Mouse (Mus musculus) embryonic facial prominence, embryonic 11.5 days (tissue): Measurements from ENCODE around the gene Hoxc11. TPM values are rescaled to one million over a fixed set of nuclear protein-coding genes. Genes with fewer than 3 reads are reported as not detected.

ENCODE experiments used
- ATAC-seq: fragments of 200-750 bp; cut with Nextera tagmentation; replicated peaks from 2 replicates; pipeline ENCODE4 v1.8.0; 2017; ENCODE audit warnings: low read depth; ENCODE audit not compliant: insufficient number of reproducible peaks, low FRiP score, low TSS enrichment
- DNase-seq: peaks from one replicate; pipeline ENCODE4 v3.0.0-alpha.2; 2015; ENCODE audit warnings: low spot score
- H3K27ac ChIP-seq: fragments of 300-500 bp; sonication (generic); replicated peaks from 2 replicates; pipeline ENCODE4 v1.5.1; 2014; ENCODE audit warnings: mild to moderate bottlenecking, low read depth, low read length, control low read depth
- H3K27me3 ChIP-seq: fragments of 300-500 bp; sonication (generic); 2 replicates; pipeline ENCODE4 v1.6.1; 2014; ENCODE audit warnings: mild to moderate bottlenecking, low read length, moderate library complexity, mixed read lengths; ENCODE audit not compliant: control insufficient read depth, insufficient read depth
- H3K36me3 ChIP-seq: fragments of 300-500 bp; sonication (generic); replicated peaks from 2 replicates; pipeline ENCODE4 v1.6.1; 2014; ENCODE audit warnings: low read depth, mild to moderate bottlenecking, low read length, moderate library complexity, mixed read lengths; ENCODE audit not compliant: control insufficient read depth, insufficient read depth
- H3K4me1 ChIP-seq: fragments of 300-500 bp; sonication (generic); 2 replicates; pipeline ENCODE4 v1.6.1; 2014; ENCODE audit warnings: low read length, mixed read lengths; ENCODE audit not compliant: control insufficient read depth, insufficient read depth
- H3K4me2 ChIP-seq: fragments of 300-500 bp; sonication (generic); 2 replicates; pipeline ENCODE4 v1.6.1; 2014; ENCODE audit warnings: low read depth, mild to moderate bottlenecking, control low read depth, low read length, moderate library complexity
- H3K4me3 ChIP-seq: fragments of 300-500 bp; sonication (generic); 2 replicates; pipeline ENCODE4 v1.5.1; 2014; ENCODE audit warnings: low read depth, low read length, control low read depth
- H3K9ac ChIP-seq: fragments of 300-500 bp; sonication (generic); replicated peaks from 2 replicates; pipeline ENCODE4 v1.6.1; 2014; ENCODE audit warnings: mild to moderate bottlenecking, control low read depth, low read length
- H3K9me3 ChIP-seq: fragments of 300-500 bp; sonication (generic); replicated peaks from 2 replicates; pipeline ENCODE4 v1.6.1; 2016; ENCODE audit warnings: mild to moderate bottlenecking, low read length, inconsistent platforms, mixed read lengths; ENCODE audit not compliant: control insufficient read depth
- WGBS: fragments of 180-500 bp; shearing (Covaris S2); extraction: QIAGEN DNeasy Blood & Tissue Kit; methylation state at CpG from one replicate; pipeline ENCODE4 v1.1.7; 2014; 5-methylcytosine and 5-hydroxymethylcytosine counted together
- polyA plus RNA-seq: library from polyadenylated mRNA; unstranded; fragments of >200 nt; fragmentation: Nextera tagmentation; extraction: Ambion mirVana; gene quantifications from 2 replicates; pipeline ENCODE4 v1.2.1, GENCODE M21; 2014

Gene Hoxc11
- polyA plus RNA-seq, 1 experiment from 2014 or later = not detected

- no peak for ATAC-seq
- Histone ChIP-seq H3K4me1 (peaks cover 6% of the 10 kb centered on the region), H3K27me3 (peaks cover 96% of the 10 kb centered on the region), H3K36me3 (no peaks in the 10 kb centered on the region), H3K9me3 (no peaks in the 10 kb centered on the region), H3K4me3 (no peak overlapping the region), H3K9ac (no peak overlapping the region), H3K4me2 (no peak overlapping the region), H3K27ac (no peak overlapping the region)
- no peak for DNase-seq
- WGBS = 1% methylated on average over 13 of the region's 13 CpGs
Measured at GRCm38 (mm10) chr15:102978615-102979515, 24.6 kb downstream of the Hoxc11 start.

GRCm38 (mm10) chr15:102979936-102980335 is 25.7 kb downstream of the Hoxc11 start:
- ATAC-seq (no peak), DNase-seq (no peak)
- H3K27ac ChIP-seq = no peak overlapping the region
- H3K27me3 ChIP-seq = peaks cover 96% of the 10 kb centered on the region
- H3K9ac ChIP-seq = no peak overlapping the region
- peaks cover 6% of the 10 kb centered on the region for H3K4me1 ChIP-seq
- 0% methylated on average over 1 of the region's 1 CpGs for WGBS
- H3K4me3 ChIP-seq = no peak overlapping the region
- no peak overlapping the region for H3K4me2 ChIP-seq
- H3K9me3 ChIP-seq = no peaks in the 10 kb centered on the region
- H3K36me3 ChIP-seq = no peaks in the 10 kb centered on the region

- no peak overlapping the region for H3K4me2 ChIP-seq
- 2% methylated on average over 11 of the region's 11 CpGs for WGBS
- DNase-seq (no peak), ATAC-seq (no peak)
- no peak overlapping the region for H3K9ac ChIP-seq
- no peak overlapping the region for H3K4me3 ChIP-seq
- H3K4me1 ChIP-seq = peaks cover 6% of the 10 kb centered on the region
- no peaks in the 10 kb centered on the region for H3K36me3 ChIP-seq
- no peak overlapping the region for H3K27ac ChIP-seq
- peaks cover 96% of the 10 kb centered on the region for H3K27me3 ChIP-seq
- no peaks in the 10 kb centered on the region for H3K9me3 ChIP-seq
Measured at GRCm38 (mm10) chr15:102980352-102980751, 26.1 kb downstream of the Hoxc11 start.

GRCm38 (mm10) chr15:102980912-102981311 is 26.7 kb downstream of the Hoxc11 start:
- no peak overlapping the region for H3K9ac ChIP-seq
- ATAC-seq = no peak
- WGBS = 0% methylated on average over 14 of the region's 14 CpGs
- peaks cover 6% of the 10 kb centered on the region for H3K4me1 ChIP-seq
- DNase-seq = no peak
- no peak overlapping the region for H3K27ac ChIP-seq
- peaks cover 96% of the 10 kb centered on the region for H3K27me3 ChIP-seq
- no peaks in the 10 kb centered on the region for H3K9me3 ChIP-seq
- H3K4me2 ChIP-seq = no peak overlapping the region
- no peak overlapping the region for H3K4me3 ChIP-seq
- no peaks in the 10 kb centered on the region for H3K36me3 ChIP-seq

- Histone ChIP-seq H3K9ac (no peak overlapping the region), H3K27ac (no peak overlapping the region), H3K9me3 (no peaks in the 10 kb centered on the region), H3K4me2 (peak overlapping the region; percentile 17), H3K4me3 (peak overlapping the region; percentile 16; the same call in 1 of the 2 replicates), H3K4me1 (peaks cover 6% of the 10 kb centered on the region), H3K27me3 (peaks cover 96% of the 10 kb centered on the region), H3K36me3 (no peaks in the 10 kb centered on the region)
- ATAC-seq = no peak
- DNase-seq = peak; percentile 76
- WGBS = under 1% methylated on average over 88 of the region's 88 CpGs
Measured at GRCm38 (mm10) chr15:102981379-102982288, 27.4 kb downstream of the Hoxc11 start.

- 2% methylated on average over 12 of the region's 12 CpGs for WGBS
- peaks cover 6% of the 10 kb centered on the region for H3K4me1 ChIP-seq
- no peak overlapping the region for H3K9ac ChIP-seq
- no peaks in the 10 kb centered on the region for H3K36me3 ChIP-seq
- DNase-seq = no peak
- H3K4me3 ChIP-seq = no peak overlapping the region
- no peak for ATAC-seq
- H3K9me3 ChIP-seq = no peaks in the 10 kb centered on the region
- H3K27ac ChIP-seq = no peak overlapping the region
- H3K4me2 ChIP-seq = no peak overlapping the region
- H3K27me3 ChIP-seq = peaks cover 96% of the 10 kb centered on the region
Measured at GRCm38 (mm10) chr15:102983716-102984115, 29.5 kb downstream of the Hoxc11 start.

GRCm38 (mm10) chr15:102984521-102984920 is 30.3 kb downstream of the Hoxc11 start:
- Histone ChIP-seq H3K9ac (no peak overlapping the region), H3K4me3 (no peak overlapping the region), H3K27ac (no peak overlapping the region), H3K27me3 (peaks cover 96% of the 10 kb centered on the region), H3K4me2 (no peak overlapping the region), H3K4me1 (peaks cover 6% of the 10 kb centered on the region), H3K36me3 (no peaks in the 10 kb centered on the region), H3K9me3 (no peaks in the 10 kb centered on the region)
- no peak for DNase-seq
- WGBS = under 1% methylated on average over 10 of the region's 10 CpGs
- no peak for ATAC-seq
